Mouse (Mus musculus) CD8-positive naive resting alpha-beta T cell, adult 2 months (primary cell): Measurements from ENCODE around the gene Tnni1.

Source experiments
- DNase-seq, 2 experiments: peaks; one replicate each; pipeline ENCODE4 v3.0.0; 2022; ENCODE audit warnings: low read depth in 2 of 2, low spot score in 2 of 2

Tnni1 gene

DNA sequence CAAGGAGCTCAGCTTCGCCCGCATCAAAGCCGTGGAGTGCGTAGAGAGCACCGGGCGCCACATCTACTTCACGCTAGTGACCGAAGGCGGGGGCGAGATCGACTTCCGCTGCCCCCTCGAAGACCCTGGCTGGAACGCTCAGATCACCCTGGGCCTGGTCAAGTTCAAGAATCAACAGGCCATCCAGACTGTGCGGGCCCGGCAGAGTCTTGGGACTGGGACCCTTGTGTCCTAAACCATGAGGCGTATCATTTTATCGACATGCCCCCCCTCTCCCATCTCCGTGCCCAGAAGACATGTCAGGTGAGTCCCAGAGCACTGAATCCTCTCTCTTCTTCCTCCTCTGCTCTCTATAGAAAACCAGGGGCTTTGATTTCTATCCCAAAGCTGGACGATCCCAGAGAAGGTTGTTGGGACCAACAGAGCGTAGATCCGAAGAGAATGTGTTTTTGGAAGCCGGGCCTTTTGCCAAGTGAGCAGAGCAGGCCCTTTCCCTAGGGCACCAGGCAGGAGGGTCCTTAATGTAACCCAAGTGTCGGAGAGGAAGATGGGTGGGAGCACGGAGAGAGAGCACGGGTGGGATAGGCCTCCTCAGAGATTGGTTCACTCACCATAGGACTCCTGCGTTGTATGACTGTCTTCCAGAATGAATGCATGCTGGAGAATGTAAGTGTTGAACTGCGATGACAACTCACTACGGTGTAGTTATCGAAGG is 12.5 kb upstream of the Tnni1 start:
- DNase-seq = no peak

DNA sequence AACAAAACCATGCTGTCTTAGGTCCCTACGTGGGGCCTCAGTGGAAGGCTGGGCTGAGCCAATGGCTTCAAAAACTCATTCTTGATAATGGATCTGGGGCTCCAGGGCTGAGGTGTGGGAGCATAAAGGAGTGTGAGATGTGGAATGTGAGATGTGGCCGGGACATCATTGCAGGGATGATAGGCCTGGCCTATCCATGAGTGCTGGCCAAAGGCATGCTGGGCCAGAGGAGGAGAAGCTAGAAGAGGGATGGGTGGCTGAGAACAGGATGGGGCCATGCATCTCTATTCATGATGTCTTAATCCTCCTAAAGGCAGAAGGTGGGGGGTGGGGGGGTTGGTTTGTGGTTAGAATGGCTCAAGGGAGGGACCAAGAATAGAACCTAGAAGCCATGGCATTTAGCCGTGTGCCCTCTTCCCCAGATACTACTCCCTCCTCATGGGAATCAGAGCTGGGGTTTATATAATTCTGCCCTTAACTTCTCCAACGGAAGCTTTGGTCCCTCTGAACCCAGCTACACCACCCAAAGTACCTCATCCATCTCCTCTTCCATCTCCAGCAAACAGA is 11.8 kb upstream of the Tnni1 start:
- DNase-seq = no peak

DNA sequence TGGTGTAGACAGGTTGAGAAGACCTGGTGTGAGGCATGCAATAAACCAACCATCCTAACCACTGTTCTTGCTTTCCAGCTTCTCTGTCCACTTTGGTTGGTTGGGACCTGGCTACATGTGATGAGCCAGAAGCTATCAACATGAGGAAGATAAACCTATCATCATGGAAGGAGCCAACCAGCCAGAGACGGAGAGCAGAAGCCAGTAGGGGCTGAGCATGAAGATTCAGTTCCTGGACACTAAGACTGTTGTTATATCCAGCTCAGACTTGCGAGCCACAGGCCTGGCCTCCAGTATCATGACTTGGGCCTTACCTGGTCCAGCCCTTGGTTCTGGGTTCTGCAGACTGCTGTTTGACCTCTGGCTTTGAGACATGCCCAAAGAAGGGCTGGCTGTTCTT is 10.8 kb upstream of the Tnni1 start:
- DNase-seq = no peak

DNA sequence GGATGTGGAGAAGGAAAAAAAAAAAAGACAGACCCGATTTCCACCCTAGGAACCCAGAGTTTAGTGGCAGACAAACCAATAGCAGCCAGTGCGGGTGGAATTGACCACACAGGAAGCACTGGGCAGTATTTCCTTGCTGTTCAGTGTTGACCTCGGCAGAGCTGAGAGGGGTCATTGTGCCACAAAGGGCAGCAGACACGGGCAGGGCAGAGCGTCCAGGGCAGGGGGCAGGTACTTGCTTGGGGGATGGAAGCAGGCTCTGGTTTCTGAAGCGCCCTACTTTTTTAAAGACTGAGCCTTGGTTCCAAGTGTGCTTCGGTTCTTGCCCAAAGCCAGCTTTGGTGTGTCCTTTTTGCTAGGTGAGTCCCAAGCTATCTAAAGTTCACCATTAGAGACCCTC is 9.0 kb upstream of the Tnni1 start:
- DNase-seq = no peak

DNA sequence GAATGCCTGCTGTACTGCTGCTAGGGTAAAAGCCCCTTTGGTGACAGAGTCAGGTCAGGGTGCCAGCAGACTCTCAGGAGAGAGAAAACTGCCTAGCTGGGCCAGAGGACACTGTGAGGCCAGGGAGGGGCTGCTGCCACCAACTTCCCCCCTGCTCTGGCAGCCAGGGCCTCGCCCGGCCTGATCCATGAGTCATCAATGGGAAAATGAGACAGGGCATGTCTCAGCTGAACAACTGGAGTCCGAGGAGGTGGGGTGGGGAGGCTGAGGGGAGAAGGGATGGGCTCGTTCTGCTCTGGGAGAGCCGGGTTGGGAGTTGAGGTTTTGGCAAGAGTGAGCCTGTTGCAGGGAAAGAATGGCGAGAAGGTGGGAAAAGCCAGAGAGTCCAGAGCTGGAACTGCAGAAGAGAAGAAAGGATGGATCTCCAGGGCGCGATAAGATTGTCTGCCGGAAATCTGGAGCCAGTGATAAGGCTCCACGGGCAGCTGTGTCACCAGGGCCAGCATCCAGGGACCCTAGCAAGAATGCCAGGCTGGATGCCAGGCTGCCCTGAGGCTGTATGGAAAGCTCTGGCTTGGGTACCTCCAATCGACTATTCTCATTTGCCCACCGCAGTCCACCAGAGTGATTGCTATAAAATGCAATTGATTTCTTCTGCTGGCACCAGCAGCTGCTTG is 8.2 kb upstream of the Tnni1 start:
- DNase-seq = no peak

DNA sequence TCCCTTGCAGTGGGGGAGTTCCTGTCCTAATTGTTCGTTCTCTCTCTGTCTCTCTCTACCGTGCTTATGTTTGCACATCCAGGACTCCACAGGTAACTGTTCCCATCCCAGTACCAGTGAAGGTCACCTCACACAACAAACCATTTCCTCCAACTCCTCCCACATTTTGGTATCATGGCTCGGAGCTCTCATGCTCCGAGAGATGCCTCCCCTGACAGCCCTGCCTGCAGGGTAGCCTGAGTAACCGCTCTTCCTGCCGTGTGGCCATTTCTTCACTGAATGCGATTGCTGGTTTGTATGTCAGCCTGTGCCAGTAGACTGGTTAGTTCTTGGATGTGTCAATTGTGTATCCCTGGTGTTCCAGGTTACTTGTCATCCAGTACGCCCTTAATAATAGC is 7.7 kb upstream of the Tnni1 start:
- no peak for DNase-seq

DNA sequence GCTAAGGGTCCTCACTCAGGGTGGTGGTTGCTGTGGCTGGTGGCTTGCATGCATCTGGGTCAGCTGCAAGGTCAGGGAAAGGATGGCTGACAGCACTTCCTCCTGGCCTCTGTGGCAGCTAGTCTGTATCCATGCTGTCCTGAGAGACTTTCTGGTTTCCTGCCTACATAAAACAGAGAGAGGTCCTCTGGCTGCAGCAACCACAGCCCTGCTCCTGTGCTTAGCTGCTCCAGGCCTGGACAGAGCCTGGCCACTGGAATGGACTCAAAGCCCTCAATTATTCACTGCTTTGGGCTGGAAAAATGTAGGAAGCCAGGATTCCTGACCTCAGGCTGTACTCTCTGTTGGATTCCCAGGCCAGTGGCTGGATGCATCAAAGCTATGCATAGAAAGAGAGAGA is 2.6 kb upstream of the Tnni1 start:
- no peak for DNase-seq

DNA sequence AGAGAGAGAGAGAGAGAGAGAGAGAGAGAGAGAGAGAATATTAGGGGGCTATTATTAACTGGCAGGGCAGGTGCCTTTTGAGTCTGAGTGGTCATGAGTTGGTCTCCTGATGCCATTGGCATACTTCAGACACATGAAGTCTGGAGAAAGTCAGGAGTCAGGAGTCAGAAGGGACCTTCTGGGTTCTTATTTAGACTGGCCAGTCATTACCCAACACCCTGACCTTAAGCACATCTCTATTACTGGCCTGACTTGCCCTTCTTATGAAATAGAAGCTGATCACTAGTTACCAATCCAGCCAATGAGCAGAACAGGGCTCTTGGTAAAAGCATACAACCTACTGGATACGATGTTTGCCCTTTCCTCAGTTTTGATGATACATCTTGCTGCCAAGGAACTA is 2.2 kb upstream of the Tnni1 start:
- no peak for DNase-seq

DNA sequence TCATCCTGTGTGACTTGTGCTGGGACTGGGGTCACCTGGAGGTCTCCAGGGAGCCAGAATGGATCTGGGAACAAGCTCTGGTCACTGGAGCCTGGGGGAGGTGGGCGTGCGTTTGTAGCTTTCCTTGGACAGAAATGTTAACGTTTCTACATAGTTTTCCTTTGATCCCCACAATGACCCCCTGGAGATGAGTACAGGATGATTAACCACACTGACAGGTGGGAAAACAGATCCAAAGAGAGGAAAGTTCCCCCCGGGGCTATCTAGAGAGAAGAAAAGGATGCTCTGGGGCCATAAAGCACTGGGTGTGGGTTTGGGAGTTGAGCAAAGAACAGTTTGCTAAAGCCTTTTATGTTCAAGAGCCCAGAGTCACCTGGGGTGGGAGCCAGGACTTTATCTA is 1.4 kb downstream of the Tnni1 start:
- no peak for DNase-seq

DNA sequence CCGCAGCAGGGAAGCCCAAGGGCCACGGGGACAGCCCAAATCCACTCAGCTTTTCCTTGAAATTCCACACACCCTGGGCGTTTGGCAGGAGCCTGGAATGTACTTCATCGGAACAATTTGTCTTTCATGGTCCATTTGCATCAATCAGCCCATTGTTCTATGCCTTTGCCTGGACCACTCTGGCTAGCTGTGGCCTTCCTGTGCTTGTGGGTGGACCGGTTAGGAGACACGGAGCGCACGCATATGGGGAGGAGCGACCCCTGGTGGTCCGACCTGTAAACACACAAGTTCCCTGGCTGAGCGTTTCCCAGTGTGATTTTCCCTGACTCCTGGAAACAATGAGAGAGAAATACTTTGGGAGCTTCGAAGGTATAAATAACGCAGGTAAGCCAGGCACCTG is 2.0 kb downstream of the Tnni1 start:
- DNase-seq = peak; percentile 43 to 48

DNA sequence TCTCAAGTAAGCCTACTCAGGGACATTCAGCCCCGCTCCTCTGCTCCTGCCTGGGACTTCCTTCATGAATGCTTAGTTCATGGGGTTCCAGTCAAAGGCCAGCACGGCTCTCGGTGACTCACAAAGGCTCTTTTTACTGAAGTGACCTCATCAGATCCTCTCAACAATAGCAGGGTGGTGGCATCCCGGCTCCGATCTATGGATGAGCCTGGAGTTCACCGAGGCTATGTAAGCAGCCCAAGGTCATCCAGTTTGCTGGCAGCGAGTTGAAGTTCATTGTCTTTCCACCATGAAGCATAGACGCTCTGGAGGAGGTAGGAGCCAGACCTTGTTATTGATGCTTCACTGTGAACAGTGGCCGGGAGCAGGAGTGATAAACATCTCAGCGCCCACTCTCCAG is 3.6 kb downstream of the Tnni1 start:
- DNase-seq = no peak

DNA sequence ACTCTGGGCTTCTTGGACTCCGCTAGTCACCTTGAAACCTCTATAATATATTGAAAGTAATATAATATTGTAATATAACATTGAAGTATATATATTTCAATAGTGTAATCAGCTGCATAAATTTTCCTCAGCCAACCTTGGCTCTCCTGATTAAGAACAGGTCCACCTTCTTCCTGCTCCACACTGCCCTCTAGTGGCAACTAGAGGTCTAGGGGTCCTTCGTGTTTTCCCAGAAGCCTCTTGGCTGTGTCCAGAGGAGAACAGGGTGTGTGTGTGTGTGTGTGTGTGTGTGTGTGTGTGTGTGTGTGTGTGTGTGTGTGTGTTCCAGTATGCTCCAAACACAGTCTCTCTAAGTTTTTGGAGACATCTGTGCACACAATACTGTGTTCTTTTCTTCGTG is 8.6 kb downstream of the Tnni1 start:
- DNase-seq = peak; percentile 73 to 75

DNA sequence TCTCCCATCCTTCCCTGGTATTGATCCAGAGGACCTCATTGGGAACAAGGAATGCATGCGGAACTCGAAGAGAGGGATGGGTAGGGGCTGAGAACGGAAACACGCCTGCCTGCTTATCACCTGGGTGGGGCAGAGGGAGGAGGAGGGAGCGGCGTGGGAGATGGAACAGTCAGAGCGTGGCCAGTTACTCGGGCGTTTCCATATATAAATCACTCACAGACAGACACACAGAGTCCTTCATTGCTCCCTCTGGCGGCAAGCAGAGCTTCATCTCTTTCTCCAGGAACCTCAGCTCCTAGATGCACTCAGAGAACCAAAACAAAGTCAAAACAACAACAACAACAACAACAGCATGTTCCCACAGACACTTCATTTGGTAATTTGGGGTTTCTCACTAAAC is 9.5 kb downstream of the Tnni1 start:
- DNase-seq = no peak

DNA sequence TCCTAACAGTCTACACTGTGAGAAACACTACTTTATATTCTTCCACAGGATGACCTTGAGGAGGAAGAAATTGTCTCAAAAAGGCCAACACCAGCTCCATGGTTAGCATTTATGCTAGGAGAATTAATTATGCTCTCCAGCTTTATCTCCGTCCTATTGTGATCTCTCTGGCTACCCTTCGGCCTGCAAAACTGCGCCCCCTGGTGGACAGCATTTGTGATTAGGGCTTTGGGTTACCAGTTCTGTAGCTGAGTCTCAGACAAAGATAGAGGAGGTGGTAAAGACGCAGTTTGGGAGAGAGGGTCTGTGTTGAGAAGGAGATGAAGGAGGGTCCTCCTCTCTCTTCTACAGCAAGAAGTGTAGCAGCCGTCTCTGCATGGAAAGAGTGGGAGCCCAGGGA is 10.6 kb downstream of the Tnni1 start:
- peak; percentile 65 for DNase-seq

DNA sequence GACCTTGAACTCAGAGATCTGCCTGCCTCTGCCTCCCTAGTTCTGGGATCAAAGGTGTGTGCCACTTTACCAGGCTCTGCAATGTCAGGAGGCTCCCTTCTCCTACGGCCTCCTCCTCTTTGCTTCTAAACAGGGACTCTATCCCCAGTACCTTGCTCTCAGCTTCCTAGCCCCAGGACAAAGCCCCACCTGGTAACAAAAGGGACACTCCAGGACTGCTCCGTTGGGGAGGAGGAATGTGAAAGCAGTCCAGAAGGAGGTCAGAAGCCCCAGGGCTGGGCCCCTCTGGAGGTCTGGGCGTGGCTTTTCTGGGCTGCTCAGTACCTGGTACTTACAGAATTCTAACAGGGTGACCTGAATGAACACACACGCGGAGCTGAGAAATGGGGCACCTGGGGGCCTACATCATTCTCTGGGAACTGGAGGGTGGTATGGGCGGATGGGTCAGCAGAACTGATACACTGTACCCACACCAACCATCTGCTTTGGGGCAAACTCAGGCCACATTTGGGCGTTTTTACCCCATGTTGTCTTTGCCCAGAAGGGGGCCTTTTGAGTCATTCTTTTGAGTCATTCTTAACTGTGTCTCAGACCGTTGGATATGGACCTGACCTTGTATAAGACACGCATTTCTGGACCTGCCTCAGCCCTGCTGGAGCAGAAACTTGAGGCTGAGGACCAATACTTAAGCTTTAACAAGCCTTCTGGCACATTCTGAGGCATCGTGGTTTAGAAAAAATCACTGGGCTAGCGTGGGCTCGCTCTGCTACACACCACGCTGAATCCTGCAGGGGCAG is 13.1 kb downstream of the Tnni1 start:
- DNase-seq = no peak

DNA sequence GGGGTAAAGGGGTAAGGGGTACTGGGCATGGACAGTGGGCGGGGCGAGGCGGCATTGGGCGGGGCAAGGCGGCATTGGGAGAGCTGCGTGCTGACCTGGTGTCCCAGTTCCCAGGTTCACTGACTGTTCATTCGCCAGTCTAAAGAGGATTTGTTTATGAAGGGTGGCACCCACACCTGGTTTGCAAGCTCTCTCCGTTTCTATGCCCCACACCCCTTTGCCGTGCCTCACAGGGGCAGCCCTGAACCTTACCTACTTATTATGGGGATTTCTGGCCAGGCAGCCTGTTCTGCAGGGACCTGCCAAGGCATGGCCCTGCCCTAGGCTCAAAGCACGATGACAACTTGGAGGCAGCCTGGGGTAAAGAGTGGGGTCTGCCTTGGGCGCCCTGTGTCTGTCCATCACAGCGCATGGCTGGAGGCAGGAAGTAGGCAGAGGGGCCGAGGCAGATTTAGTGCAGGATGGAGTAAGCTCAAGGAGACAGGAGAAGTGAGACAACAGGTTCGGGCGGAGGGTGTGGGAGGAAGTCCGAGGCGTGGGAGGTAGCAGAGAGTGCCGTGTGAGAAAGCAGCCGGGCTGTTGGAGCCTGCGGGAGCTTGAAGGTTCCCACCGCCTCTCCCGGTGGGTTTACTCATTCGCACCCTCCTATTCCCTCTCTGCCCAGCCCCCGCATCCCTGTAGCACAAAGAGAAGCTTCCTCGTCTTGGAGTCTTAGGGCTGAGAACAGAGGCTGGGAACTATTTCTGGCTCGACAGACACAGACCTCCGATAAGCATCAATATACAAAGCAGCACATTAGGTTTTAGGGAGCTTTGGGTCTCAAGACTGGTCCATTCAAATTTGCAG is 14.4 kb downstream of the Tnni1 start:
- DNase-seq = peak in 1 of 2 experiments; percentile 15

DNA sequence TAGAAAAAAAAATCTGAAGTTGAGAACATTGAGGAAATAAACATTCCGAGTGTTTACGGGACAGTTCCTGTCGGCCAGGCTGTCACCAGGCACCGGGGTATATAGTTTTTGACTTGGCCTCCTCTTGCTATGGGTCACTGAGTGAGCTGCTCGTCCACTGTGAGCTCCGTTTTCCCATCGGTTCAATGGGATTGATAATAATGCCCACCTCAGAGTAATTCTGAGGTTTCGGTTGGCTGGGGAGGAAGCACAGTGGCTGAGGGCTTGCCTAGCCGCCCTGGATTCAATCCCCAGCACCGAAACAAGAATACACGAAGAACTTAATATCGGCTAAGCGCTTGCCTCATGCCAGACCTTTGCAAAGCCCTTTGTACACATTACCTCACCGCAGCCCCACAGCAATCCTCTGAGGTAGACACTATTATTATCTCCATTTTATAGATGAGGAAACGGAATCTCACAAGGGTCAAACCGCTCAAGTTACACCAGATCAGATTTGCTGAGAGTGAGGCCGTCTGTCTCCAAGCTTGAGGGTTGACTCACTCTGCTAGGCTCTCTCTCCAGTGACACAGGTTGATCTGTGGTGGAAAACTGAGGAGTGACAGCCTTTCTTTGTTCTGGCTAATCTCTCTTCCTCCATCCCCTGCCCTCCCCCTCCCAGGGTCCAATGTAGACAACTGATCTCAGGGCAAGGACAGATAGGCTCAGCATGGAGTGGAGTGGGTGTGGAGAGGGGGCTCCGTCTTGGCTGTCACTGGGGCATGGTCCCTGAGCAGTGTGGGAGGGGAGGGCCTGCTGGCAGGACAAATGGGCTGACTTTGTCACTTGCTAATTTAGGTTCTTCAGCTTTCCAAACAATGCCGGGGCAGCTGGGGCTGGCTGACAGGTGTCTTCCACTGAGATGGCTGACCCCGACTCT is 15.2 kb downstream of the Tnni1 start:
- no peak for DNase-seq

DNA sequence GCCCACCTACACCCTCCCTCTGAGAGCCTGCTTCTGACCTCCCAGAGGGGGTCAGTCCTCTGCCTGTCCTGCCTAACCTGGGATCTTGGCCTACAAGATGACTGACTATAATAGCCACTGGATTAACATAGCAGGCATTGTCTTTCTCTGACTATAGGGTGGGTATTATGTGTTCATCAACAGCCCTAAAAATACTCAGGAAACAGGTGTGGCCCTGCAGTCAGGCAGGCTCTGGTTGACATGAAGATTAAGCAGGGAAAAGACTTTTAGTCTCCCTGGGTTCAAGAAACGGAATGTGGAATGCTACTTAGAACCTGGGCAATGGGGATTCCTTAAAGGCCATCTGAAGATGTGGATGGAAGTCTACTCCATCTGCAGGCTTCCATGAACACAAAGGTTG is 19.3 kb downstream of the Tnni1 start:
- DNase-seq = no peak

DNA sequence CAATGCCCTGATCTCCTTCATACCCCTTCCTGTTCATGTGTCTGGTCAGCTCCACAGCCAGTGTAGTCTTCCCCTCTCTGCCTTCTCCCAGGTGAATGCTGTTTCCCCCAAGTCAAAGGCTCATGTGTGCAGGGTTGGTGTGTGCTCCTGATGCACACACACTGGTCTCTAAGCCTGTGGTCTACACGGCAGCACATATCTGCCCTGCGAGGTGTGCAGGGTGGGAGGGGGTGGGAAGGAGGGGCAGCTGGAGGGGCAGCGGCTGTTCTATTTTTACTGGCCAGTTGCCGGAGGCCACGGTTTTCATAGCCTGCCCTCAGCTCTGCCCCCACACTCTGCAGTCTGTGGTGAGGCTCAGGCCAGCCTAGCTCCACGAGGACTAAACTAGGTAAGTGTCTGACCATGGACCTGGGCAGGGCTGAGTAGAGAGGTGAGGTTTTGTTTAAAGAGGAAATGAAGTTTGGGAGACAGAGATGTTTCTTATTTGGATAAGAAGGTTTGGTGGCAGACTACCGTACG is 19.9 kb downstream of the Tnni1 start:
- no peak for DNase-seq
